Mouse (Mus musculus) kidney, postnatal 0 days (tissue): ENCODE results near the gene Vmn2r18. TPM values are rescaled to one million over a fixed set of nuclear protein-coding genes. Genes with fewer than 3 reads are reported as not detected.

Experiments used
- ATAC-seq: fragments of 200-750 bp; cut with Nextera tagmentation; replicated peaks from 2 replicates; pipeline ENCODE4 v1.8.0; 2017; ENCODE audit warnings: low read depth, moderate number of reproducible peaks, moderate TSS enrichment, moderate library complexity; ENCODE audit not compliant: low FRiP score
- DNase-seq: peaks from one replicate; pipeline ENCODE4 v3.0.0-alpha.2; 2016; ENCODE audit warnings: low spot score
- H3K27ac ChIP-seq: fragments of 300-500 bp; sonication (generic); 2 replicates; pipeline ENCODE4 v1.5.1; 2014; ENCODE audit warnings: mild to moderate bottlenecking
- H3K27me3 ChIP-seq: fragments of 300-500 bp; sonication (generic); 2 replicates; pipeline ENCODE4 v1.6.1; 2014; ENCODE audit warnings: low read length, mixed read lengths; ENCODE audit not compliant: insufficient read depth
- H3K36me3 ChIP-seq: fragments of 300-500 bp; sonication (generic); 2 replicates; pipeline ENCODE4 v1.6.1; 2014; ENCODE audit warnings: low read length, mixed read lengths; ENCODE audit not compliant: insufficient read depth
- H3K4me1 ChIP-seq: fragments of 300-500 bp; sonication (generic); replicated peaks from 2 replicates; pipeline ENCODE4 v1.6.1; 2014; ENCODE audit warnings: antibody characterized with exemption, low read length, mixed read lengths; ENCODE audit not compliant: insufficient read depth
- H3K4me2 ChIP-seq: fragments of 300-500 bp; sonication (generic); 2 replicates; pipeline ENCODE4 v1.6.1; 2014; ENCODE audit warnings: mild to moderate bottlenecking, low read length, moderate library complexity, mixed read lengths
- H3K4me3 ChIP-seq: fragments of 300-500 bp; sonication (generic); replicated peaks from 2 replicates; pipeline ENCODE4 v1.5.1; 2014; ENCODE audit warnings: low read depth, low read length
- H3K9ac ChIP-seq: fragments of 300-500 bp; sonication (generic); 2 replicates; pipeline ENCODE4 v1.6.1; 2014; ENCODE audit warnings: low read depth, low read length
- H3K9me3 ChIP-seq: fragments of 300-500 bp; sonication (generic); replicated peaks from 2 replicates; pipeline ENCODE4 v1.6.1; 2016; ENCODE audit warnings: low read length, inconsistent platforms, mixed read lengths
- CTCF ChIP-seq: IDR thresholded peaks from 2 replicates; pipeline ENCODE4 v1.5.1; 2016; ENCODE audit warnings: antibody characterized with exemption, low read depth, mild to moderate bottlenecking, moderate library complexity
- WGBS: fragments of 180-500 bp; shearing (Covaris S2); extraction: QIAGEN DNeasy Blood & Tissue Kit; methylation state at CpG from one replicate; pipeline ENCODE4 v1.1.7; 2014; 5-methylcytosine and 5-hydroxymethylcytosine counted together
- polyA plus RNA-seq: library from polyadenylated mRNA; unstranded; fragments of >200 nt; fragmentation: Nextera tagmentation; extraction: Ambion mirVana; gene quantifications from 2 replicates; pipeline ENCODE4 v1.2.1, GENCODE M21; 2015

Vmn2r18 gene
- polyA plus RNA-seq, result 0.08 TPM in 2 replicates

DNA sequence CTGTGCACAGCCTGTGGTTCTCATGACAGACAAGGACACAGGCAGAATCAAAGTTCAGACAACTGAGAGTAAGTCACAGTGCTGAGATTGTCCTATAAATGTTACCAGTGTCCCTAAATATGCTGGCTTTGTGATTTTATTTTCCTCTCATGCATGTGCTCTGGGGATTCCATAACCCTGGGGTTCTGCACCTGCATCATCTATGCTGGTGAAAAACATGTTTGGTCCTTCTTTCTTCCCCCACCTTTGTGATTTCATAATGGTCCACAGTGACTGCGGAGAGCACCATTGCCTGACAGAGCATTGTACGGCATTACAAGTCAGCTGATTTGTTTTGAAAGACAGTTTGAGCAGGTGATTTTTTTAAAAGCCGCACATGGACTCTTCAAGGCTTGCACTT is at the start of gene Vmn2r18:
Gene Vmn2r18, minus strand, starts transcription at position 101 of the 400 bp plus-strand sequence.
- ATAC-seq, result no peak
- no peaks in the 10 kb centered on the region for H3K4me1 ChIP-seq
- DNase-seq, result no peak
- no peak within 1 kb of the TSS for H3K27ac ChIP-seq
- no peaks in the 10 kb centered on the region for H3K27me3 ChIP-seq
- H3K9ac ChIP-seq, result no peak within 1 kb of the TSS
- H3K9me3 ChIP-seq, result no peaks in the 10 kb centered on the region
- H3K4me2 ChIP-seq, result no peak within 1 kb of the TSS
- TF ChIP-seq CTCF, result no peak
- H3K4me3 ChIP-seq, result no peak within 1 kb of the TSS
- WGBS, result 89% methylated on average over 3 of the region's 3 CpGs
- no peaks in the 10 kb centered on the region for H3K36me3 ChIP-seq

DNA sequence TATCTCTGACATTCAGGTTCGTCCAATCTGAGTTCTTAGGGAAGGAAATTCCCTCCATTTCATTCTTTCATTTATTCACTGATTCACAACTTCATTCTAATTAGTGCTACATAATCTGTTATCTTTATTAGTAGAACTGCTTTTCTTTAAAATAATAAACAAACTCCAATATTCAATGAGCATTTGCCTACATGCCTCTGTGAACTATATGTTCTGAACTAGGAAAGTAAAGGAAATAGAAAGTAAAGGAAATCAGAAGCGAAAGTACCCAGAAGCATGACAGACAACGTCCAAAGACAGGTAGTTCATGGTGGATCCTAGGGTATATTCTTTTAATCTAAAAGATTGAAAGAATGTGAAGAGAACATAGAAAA is 45.6 kb upstream of the Vmn2r18 start:
- Histone ChIP-seq H3K27ac (peak overlapping the region; percentile 82; the same call in 1 of the 2 replicates), H3K4me1 (no peaks in the 10 kb centered on the region), H3K4me3 (peak overlapping the region; percentile 62), H3K36me3 (peaks cover 15% of the 10 kb centered on the region; the same call in 1 of the 2 replicates), H3K4me2 (peak overlapping the region; percentile 64), H3K9ac (peak overlapping the region; percentile 68; the same call in 1 of the 2 replicates), H3K27me3 (no peaks in the 10 kb centered on the region), H3K9me3 (no peaks in the 10 kb centered on the region)
- DNase-seq (no peak), ATAC-seq (no peak)
- no peak for TF ChIP-seq CTCF
- 67% methylated on average over 3 of the region's 3 CpGs for WGBS

DNA sequence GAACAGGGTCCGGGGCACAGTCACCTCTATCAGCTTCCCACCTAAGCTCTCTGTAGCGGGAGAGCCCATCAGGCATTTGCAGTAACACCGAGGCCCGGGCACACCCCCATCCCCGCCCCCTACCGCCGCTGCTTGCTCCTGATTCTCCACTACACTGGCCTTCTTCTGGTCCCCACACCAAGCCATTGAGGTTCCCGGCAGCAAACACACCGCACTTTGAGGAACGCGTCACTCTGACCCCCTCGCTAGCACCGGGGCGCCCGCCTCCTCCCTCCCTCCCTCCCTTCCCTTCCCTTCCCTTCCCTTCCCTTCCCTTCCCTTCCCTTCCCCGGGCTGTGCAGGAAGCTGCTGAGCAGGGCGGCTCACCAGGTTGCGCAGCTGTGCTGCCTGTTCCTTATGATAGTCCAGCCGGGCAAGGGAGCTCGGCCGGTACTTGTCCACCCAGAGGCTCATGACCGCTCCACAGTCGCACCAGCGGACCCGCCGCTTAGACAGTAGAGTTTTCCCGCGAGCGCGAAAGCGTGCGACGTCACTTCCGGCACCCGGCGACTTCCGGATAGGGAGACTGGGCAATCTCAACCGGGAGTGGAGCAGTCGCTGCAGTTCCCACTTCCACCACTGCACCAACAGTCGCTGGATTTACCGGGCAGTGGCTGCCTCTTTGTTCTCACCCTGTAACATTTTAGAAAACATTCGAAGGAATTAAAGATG is 45.0 kb upstream of the Vmn2r18 start, which contains the start of gene Rfc3:
Gene Rfc3, minus strand, starts transcription at position 543 of the 711 bp plus-strand sequence.
- Histone ChIP-seq H3K27me3 (no peaks in the 10 kb centered on the region), H3K4me1 (no peaks in the 10 kb centered on the region), H3K27ac (peak within 1 kb of the TSS; percentile 82), H3K4me3 (peak within 1 kb of the TSS; percentile 62), H3K9me3 (no peaks in the 10 kb centered on the region), H3K36me3 (peaks cover 20% of the 10 kb centered on the region; the same call in 1 of the 2 replicates), H3K9ac (peak within 1 kb of the TSS; percentile 68), H3K4me2 (peak within 1 kb of the TSS; percentile 64)
- peak; percentile 82 for TF ChIP-seq CTCF
- ATAC-seq (peak; percentile 99), DNase-seq (peak; percentile 97)
- under 1% methylated on average over 42 of the region's 42 CpGs for WGBS

DNA sequence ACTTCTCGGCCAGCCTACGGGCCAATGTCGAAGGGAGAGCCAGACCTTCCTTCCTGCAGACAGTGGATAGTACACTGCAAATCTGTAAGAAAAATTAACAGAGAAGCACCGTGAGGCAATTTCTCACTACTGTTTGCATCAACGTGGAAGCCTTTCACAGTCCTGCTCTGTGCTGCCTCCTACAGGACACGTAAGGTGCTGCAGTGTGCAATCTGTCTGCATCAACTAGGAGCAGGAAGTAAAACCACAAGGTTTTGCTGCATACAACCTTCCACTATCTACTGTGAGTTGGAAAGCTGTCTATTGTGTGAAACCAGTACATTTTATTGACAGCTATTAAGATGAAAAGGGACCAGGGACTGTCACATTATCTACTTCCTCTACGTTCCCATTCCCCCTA is 39.0 kb upstream of the Vmn2r18 start:
- TF ChIP-seq CTCF, result peak; percentile 61
- Histone ChIP-seq H3K4me2 (no peak overlapping the region), H3K4me3 (no peak overlapping the region), H3K36me3 (peaks cover 65% of the 10 kb centered on the region), H3K9me3 (no peaks in the 10 kb centered on the region), H3K9ac (no peak overlapping the region), H3K27me3 (no peaks in the 10 kb centered on the region), H3K27ac (no peak overlapping the region), H3K4me1 (no peaks in the 10 kb centered on the region)
- DNase-seq (no peak), ATAC-seq (no peak)
- 93% methylated on average over 7 of the region's 7 CpGs for WGBS

DNA sequence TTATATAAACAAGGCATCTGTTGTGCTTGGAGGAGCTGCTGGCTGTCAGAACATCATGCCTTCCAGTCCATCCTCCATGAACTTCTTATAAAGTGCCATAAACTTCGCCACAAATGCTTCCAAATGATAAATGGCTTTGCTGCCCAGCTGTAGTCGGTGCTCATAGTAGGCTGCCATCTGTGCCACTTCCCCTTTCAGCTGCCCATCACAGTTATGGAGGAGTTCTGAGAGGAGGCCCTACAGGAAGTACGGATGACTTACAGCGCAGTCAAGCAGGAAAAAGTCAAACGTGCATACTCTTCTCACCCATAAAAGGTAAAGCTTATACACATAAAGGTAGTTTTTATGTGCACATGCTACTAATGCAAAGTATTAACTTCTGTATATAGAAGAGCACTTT is 37.0 kb upstream of the Vmn2r18 start:
- ATAC-seq, result no peak
- H3K4me2 ChIP-seq, result no peak overlapping the region
- H3K9me3 ChIP-seq, result no peaks in the 10 kb centered on the region
- DNase-seq, result no peak
- no peak overlapping the region for H3K9ac ChIP-seq
- no peak overlapping the region for H3K27ac ChIP-seq
- H3K36me3 ChIP-seq, result peaks cover 64% of the 10 kb centered on the region
- H3K4me3 ChIP-seq, result no peak overlapping the region
- no peak for TF ChIP-seq CTCF
- no peaks in the 10 kb centered on the region for H3K27me3 ChIP-seq
- H3K4me1 ChIP-seq, result no peaks in the 10 kb centered on the region
- WGBS, result 79% methylated on average over 5 of the region's 5 CpGs

DNA sequence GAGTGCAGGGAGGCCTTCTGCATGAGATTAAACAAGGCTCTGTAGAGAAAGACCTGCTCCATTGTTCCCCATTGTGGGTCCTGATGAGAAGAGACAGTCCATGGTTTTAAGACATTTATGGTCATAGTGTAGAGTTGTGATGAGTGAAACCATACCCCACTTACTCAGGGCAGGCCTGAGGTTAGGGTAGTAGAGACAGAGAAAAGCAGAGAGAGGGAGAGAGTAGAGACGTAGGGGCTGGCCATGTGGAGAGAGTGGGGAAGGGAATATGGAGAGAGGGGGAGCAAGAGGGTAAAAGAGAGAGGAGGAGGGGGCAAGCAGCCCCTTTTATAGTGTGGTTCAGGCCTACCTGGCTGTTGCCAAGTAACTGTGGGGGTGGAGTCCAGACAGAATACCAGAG is 36.3 kb upstream of the Vmn2r18 start:
- DNase-seq, result no peak
- Histone ChIP-seq H3K4me1 (no peaks in the 10 kb centered on the region), H3K27ac (no peak overlapping the region), H3K9ac (no peak overlapping the region), H3K4me3 (no peak overlapping the region), H3K9me3 (no peaks in the 10 kb centered on the region), H3K4me2 (no peak overlapping the region), H3K36me3 (peaks cover 57% of the 10 kb centered on the region), H3K27me3 (no peaks in the 10 kb centered on the region)
- no peak for ATAC-seq
- no peak for TF ChIP-seq CTCF
- WGBS, result 100% methylated on average over 1 of the region's 1 CpGs
